Mouse (Mus musculus) midbrain, embryonic 14.5 days (tissue): ENCODE results near the gene Auh. TPM values are rescaled to one million over a fixed set of nuclear protein-coding genes. Genes with fewer than 3 reads are reported as not detected.

Experiments used
- ATAC-seq: fragments of 200-750 bp; cut with Nextera tagmentation; 2 replicates; pipeline ENCODE4 v1.8.0; 2017; ENCODE audit warnings: moderate number of reproducible peaks, moderate library complexity; ENCODE audit not compliant: low FRiP score, low TSS enrichment
- DNase-seq: peaks from one replicate; pipeline ENCODE4 v3.0.0-alpha.2; 2015
- H3K27ac ChIP-seq: fragments of 300-500 bp; sonication (generic); replicated peaks from 2 replicates; pipeline ENCODE4 v1.5.1; 2014; ENCODE audit warnings: mild to moderate bottlenecking, low read depth, low read length, moderate library complexity
- H3K27me3 ChIP-seq: fragments of 300-500 bp; sonication (generic); 2 replicates; pipeline ENCODE4 v1.6.1; 2014; ENCODE audit warnings: low read length, control low read depth, mixed read lengths; ENCODE audit not compliant: control insufficient read depth, insufficient read depth
- H3K36me3 ChIP-seq: fragments of 300-500 bp; sonication (generic); 2 replicates; pipeline ENCODE4 v1.6.1; 2014; ENCODE audit warnings: low read length, control low read depth; ENCODE audit not compliant: control insufficient read depth, insufficient read depth
- H3K4me1 ChIP-seq: fragments of 300-500 bp; sonication (generic); 2 replicates; pipeline ENCODE4 v1.6.1; 2014; ENCODE audit warnings: mild to moderate bottlenecking, antibody characterized with exemption, low read length, control low read depth; ENCODE audit not compliant: control insufficient read depth, insufficient read depth
- H3K4me2 ChIP-seq: fragments of 300-500 bp; sonication (generic); 2 replicates; pipeline ENCODE4 v1.6.1; 2014; ENCODE audit warnings: mild to moderate bottlenecking, low read length, moderate library complexity
- H3K4me3 ChIP-seq: fragments of 300-500 bp; sonication (generic); replicated peaks from 2 replicates; pipeline ENCODE4 v1.5.1; 2014; ENCODE audit warnings: low read depth, low read length
- H3K9ac ChIP-seq: fragments of 300-500 bp; sonication (generic); replicated peaks from 2 replicates; pipeline ENCODE4 v1.6.1; 2014; ENCODE audit warnings: mild to moderate bottlenecking, low read length, moderate library complexity
- H3K9me3 ChIP-seq: fragments of 300-500 bp; sonication (generic); 2 replicates; pipeline ENCODE4 v1.6.1; 2016; ENCODE audit warnings: low read length, control low read depth, mixed read lengths; ENCODE audit not compliant: control insufficient read depth
- WGBS: fragments of 180-500 bp; shearing (Covaris S2); extraction: QIAGEN DNeasy Blood & Tissue Kit; methylation state at CpG from one replicate; pipeline ENCODE4 v1.1.7; 2014; 5-methylcytosine and 5-hydroxymethylcytosine counted together
- polyA plus RNA-seq: library from polyadenylated mRNA; unstranded; fragments of >200 nt; fragmentation: Nextera tagmentation; extraction: Ambion mirVana; gene quantifications from 2 replicates; pipeline ENCODE4 v1.2.1, GENCODE M21; 2014

Auh gene
- polyA plus RNA-seq, 1 experiment from 2014 or later: 49.5 TPM

GRCm38 (mm10) chr13:52897806-52898205 lies 31.7 kb downstream of the Auh start:
- Histone ChIP-seq H3K4me3 (no peak overlapping the region), H3K9ac (no peak overlapping the region), H3K27me3 (no peaks in the 10 kb centered on the region), H3K27ac (no peak overlapping the region), H3K36me3 (peaks cover 9% of the 10 kb centered on the region; the same call in 1 of the 2 replicates), H3K4me2 (no peak overlapping the region), H3K4me1 (no peaks in the 10 kb centered on the region), H3K9me3 (no peaks in the 10 kb centered on the region)
- ATAC-seq (no peak), DNase-seq (no peak)
- WGBS: 75% methylated on average over 6 of the region's 6 CpGs

- Histone ChIP-seq H3K27me3 (no peaks in the 10 kb centered on the region), H3K4me1 (no peaks in the 10 kb centered on the region), H3K9ac (no peak overlapping the region), H3K4me2 (no peak overlapping the region), H3K27ac (no peak overlapping the region), H3K4me3 (no peak overlapping the region), H3K9me3 (no peaks in the 10 kb centered on the region), H3K36me3 (peaks cover 5% of the 10 kb centered on the region; the same call in 1 of the 2 replicates)
- DNase-seq: no peak
- WGBS: 92% methylated on average over 1 of the region's 1 CpGs
- ATAC-seq: no peak
Observed at GRCm38 (mm10) chr13:52892791-52893190, 36.7 kb downstream of the Auh start.

DNA sequence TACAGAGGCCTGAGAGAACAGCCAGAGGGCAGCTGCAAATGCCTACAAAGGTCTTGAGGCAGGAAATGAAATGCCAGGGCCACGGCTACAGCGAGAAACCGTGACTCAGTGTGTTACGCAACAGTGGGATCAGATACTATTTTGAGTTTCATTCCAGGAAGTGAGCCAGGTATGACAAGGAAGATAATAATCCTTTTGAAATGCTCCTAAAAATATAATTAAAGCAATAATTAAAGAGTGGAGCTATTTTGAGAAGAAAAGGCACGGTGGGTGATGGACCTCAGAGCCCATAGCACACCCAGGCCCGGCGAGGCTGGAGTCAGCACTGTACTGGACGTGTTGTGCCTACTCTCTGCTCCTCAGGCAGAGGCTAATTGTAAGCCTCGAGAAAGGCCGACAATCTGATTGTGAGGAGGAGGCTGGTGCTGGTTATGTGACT lies 37.4 kb downstream of the Auh start:
- no peaks in the 10 kb centered on the region for H3K4me1 ChIP-seq
- no peaks in the 10 kb centered on the region for H3K9me3 ChIP-seq
- no peak overlapping the region for H3K4me2 ChIP-seq
- H3K36me3 ChIP-seq: peaks cover 5% of the 10 kb centered on the region; the same call in 1 of the 2 replicates
- ATAC-seq: no peak
- H3K9ac ChIP-seq: no peak overlapping the region
- DNase-seq: no peak
- no peak overlapping the region for H3K4me3 ChIP-seq
- no peaks in the 10 kb centered on the region for H3K27me3 ChIP-seq
- no peak overlapping the region for H3K27ac ChIP-seq
- 78% methylated on average over 10 of the region's 10 CpGs for WGBS

DNA sequence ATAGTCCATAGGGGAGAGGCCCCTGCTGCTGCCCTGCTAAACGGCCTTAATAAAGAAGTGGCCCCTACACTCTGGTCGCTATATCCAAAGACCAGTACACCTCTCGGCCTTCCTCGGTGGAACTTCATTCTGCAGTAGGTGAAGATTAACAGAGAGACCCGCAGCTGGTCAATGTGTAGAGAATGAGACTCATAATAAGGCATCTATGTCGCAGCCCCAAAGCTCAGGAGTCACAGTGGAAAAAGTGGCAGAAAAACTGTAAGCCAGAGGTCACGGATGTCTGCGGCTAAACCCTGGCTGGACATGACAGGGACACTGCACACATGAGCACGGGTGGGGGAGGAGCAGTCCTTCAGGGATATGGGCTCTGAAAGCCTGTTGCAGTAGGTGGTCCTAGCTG lies 39.2 kb downstream of the Auh start:
- no peak for ATAC-seq
- no peak overlapping the region for H3K27ac ChIP-seq
- DNase-seq: no peak
- WGBS: 80% methylated on average over 9 of the region's 9 CpGs
- no peak overlapping the region for H3K4me2 ChIP-seq
- H3K9me3 ChIP-seq: no peaks in the 10 kb centered on the region
- H3K27me3 ChIP-seq: no peaks in the 10 kb centered on the region
- no peak overlapping the region for H3K9ac ChIP-seq
- H3K36me3 ChIP-seq: peaks cover 3% of the 10 kb centered on the region; the same call in 1 of the 2 replicates
- no peaks in the 10 kb centered on the region for H3K4me1 ChIP-seq
- no peak overlapping the region for H3K4me3 ChIP-seq

DNA sequence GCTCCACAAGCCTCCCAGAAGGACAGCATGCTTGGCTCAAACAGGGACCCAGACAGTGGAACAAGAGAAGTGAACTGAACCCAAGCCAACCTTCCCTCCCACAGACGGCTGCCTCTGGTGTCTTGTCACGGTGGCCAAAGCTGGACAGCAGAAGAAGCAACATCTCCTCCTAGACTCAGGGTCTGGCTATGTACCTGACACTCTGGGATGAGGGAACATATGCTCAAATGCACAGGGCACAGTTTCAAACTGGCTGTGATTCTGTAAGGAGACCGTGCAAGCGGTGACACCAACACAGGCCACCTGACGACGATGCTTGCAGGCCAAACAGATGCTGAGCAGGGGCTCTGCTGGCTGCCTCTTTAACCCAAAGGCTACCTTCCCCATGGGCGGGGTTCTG lies 42.7 kb downstream of the Auh start:
- ATAC-seq (no peak), DNase-seq (no peak)
- 87% methylated on average over 7 of the region's 7 CpGs for WGBS
- H3K9ac ChIP-seq: no peak overlapping the region
- H3K9me3 ChIP-seq: no peaks in the 10 kb centered on the region
- no peak overlapping the region for H3K4me2 ChIP-seq
- H3K4me3 ChIP-seq: no peak overlapping the region
- peaks cover 3% of the 10 kb centered on the region; the same call in 1 of the 2 replicates for H3K36me3 ChIP-seq
- no peak overlapping the region for H3K27ac ChIP-seq
- H3K4me1 ChIP-seq: no peaks in the 10 kb centered on the region
- H3K27me3 ChIP-seq: no peaks in the 10 kb centered on the region

DNA sequence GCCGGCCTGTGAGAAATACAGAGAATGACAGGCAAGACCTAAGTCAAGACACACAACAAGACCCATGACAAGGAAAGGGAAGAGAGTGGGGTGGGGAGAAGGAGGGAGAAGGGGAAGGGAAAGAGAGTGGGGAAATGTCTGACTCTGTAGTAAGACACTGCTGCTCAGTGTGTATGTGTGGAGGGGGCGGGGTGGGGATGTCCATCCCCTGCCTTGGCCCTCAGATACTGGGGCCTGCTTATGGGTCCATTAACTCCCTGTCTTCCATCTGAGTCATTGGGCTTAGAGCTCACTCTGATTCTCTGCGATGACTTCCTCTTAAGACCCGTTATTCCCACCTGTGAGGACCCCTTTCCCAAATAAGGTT lies 45.5 kb downstream of the Auh start:
- no peak overlapping the region for H3K9ac ChIP-seq
- WGBS: 79% methylated on average over 4 of the region's 4 CpGs
- H3K36me3 ChIP-seq: peaks cover 3% of the 10 kb centered on the region; the same call in 1 of the 2 replicates
- ATAC-seq: no peak
- no peak overlapping the region for H3K27ac ChIP-seq
- H3K4me2 ChIP-seq: no peak overlapping the region
- peaks cover 8% of the 10 kb centered on the region; the same call in 1 of the 2 replicates for H3K4me1 ChIP-seq
- H3K9me3 ChIP-seq: no peaks in the 10 kb centered on the region
- DNase-seq: no peak
- H3K27me3 ChIP-seq: no peaks in the 10 kb centered on the region
- H3K4me3 ChIP-seq: no peak overlapping the region

- H3K4me2 ChIP-seq: no peak overlapping the region
- no peak overlapping the region for H3K27ac ChIP-seq
- peaks cover 3% of the 10 kb centered on the region; the same call in 1 of the 2 replicates for H3K36me3 ChIP-seq
- no peak overlapping the region for H3K9ac ChIP-seq
- H3K4me3 ChIP-seq: no peak overlapping the region
- WGBS: 65% methylated on average over 18 of the region's 19 CpGs
- H3K9me3 ChIP-seq: no peaks in the 10 kb centered on the region
- H3K27me3 ChIP-seq: no peaks in the 10 kb centered on the region
- H3K4me1 ChIP-seq: peaks cover 8% of the 10 kb centered on the region; the same call in 1 of the 2 replicates
- ATAC-seq: no peak
- DNase-seq: no peak
Observed at GRCm38 (mm10) chr13:52883084-52883959, 46.2 kb downstream of the Auh start.

- H3K9ac ChIP-seq: no peak overlapping the region; the same call in 1 of the 2 replicates
- H3K27me3 ChIP-seq: no peaks in the 10 kb centered on the region
- no peaks in the 10 kb centered on the region for H3K9me3 ChIP-seq
- no peak overlapping the region for H3K4me3 ChIP-seq
- 23% methylated on average over 5 of the region's 5 CpGs for WGBS
- H3K27ac ChIP-seq: peak overlapping the region; percentile 60; the same call in 1 of the 2 replicates
- no peak overlapping the region for H3K4me2 ChIP-seq
- H3K36me3 ChIP-seq: no peaks in the 10 kb centered on the region
- DNase-seq: peak; percentile 39
- no peak for ATAC-seq
- peaks cover 8% of the 10 kb centered on the region; the same call in 1 of the 2 replicates for H3K4me1 ChIP-seq
Observed at GRCm38 (mm10) chr13:52880386-52880785, 49.1 kb downstream of the Auh start.

DNA sequence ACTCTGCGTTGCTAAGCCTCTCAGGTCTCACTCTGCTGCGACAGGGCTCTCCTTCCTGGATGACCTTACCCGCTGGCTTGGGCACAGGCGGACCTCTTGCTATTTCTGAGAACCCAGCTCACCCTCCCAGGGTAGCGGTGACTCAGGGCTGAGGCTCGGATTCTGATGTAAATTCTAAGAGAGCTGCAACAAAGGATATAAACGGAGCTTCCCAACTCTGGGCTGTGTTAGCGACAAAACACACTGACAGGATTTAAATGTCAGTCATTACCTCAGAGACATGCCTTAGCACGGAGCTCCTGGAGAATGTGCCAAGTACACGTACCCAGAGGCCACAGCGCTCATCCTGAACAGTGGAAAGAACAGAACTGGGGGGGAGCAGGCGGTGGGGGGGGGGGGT lies 49.6 kb downstream of the Auh start:
- ATAC-seq (no peak), DNase-seq (peak; percentile 53)
- 19% methylated on average over 12 of the region's 12 CpGs for WGBS
- H3K4me2 ChIP-seq: no peak overlapping the region
- peaks cover 8% of the 10 kb centered on the region; the same call in 1 of the 2 replicates for H3K4me1 ChIP-seq
- no peaks in the 10 kb centered on the region for H3K36me3 ChIP-seq
- no peaks in the 10 kb centered on the region for H3K9me3 ChIP-seq
- no peak overlapping the region; the same call in 1 of the 2 replicates for H3K9ac ChIP-seq
- no peak overlapping the region for H3K4me3 ChIP-seq
- H3K27ac ChIP-seq: peak overlapping the region; percentile 60
- H3K27me3 ChIP-seq: no peaks in the 10 kb centered on the region
